Mouse (Mus musculus) CD4-positive, CD25-positive, alpha-beta regulatory T cell, adult 2 months (primary cell): ENCODE measurements around the gene Coro2b.

Source experiments
- DNase-seq: peaks from one replicate; pipeline ENCODE4 v3.0.0-alpha.2; 2012; ENCODE audit warnings: low read depth, low spot score

Gene Coro2b

GRCm38 (mm10) chr9:62438085-62438754 lies 98.6 kb downstream of the Coro2b start:
- no peak for DNase-seq

GRCm38 (mm10) chr9:62437446-62437845 lies 99.4 kb downstream of the Coro2b start:
- DNase-seq = no peak

GRCm38 (mm10) chr9:62435613-62436318 lies 101.1 kb downstream of the Coro2b start:
- no peak for DNase-seq

GRCm38 (mm10) chr9:62432261-62433060 lies 104.4 kb downstream of the Coro2b start:
- DNase-seq = no peak

GRCm38 (mm10) chr9:62430741-62431140 lies 106.1 kb downstream of the Coro2b start:
- DNase-seq = no peak

- peak; percentile 80 for DNase-seq
Measured at GRCm38 (mm10) chr9:62427010-62427409, 109.8 kb downstream of the Coro2b start.

GRCm38 (mm10) chr9:62426531-62426930 lies 110.3 kb downstream of the Coro2b start:
- DNase-seq = no peak

GRCm38 (mm10) chr9:62426021-62426420 lies 110.8 kb downstream of the Coro2b start:
- DNase-seq = no peak

- peak; percentile 68 for DNase-seq
Measured at GRCm38 (mm10) chr9:62425265-62425664, 111.6 kb downstream of the Coro2b start.

- no peak for DNase-seq
Measured at GRCm38 (mm10) chr9:62423871-62424270, 113.0 kb downstream of the Coro2b start.

- DNase-seq = no peak
Measured at GRCm38 (mm10) chr9:62422926-62423325, 113.9 kb downstream of the Coro2b start.

GRCm38 (mm10) chr9:62421911-62422310 lies 114.9 kb downstream of the Coro2b start:
- no peak for DNase-seq

GRCm38 (mm10) chr9:62421027-62421426 lies 115.8 kb downstream of the Coro2b start:
- DNase-seq = peak; percentile 87

GRCm38 (mm10) chr9:62420261-62420917 lies 116.5 kb downstream of the Coro2b start:
- DNase-seq = no peak

- DNase-seq = peak; percentile 51
Measured at GRCm38 (mm10) chr9:62418742-62419141, 118.1 kb downstream of the Coro2b start.

GRCm38 (mm10) chr9:62407357-62408146 lies 129.3 kb downstream of the Coro2b start:
- no peak for DNase-seq

GRCm38 (mm10) chr9:62406423-62407013 lies 130.3 kb downstream of the Coro2b start:
- DNase-seq = no peak

GRCm38 (mm10) chr9:62401589-62401988 lies 135.3 kb downstream of the Coro2b start:
- DNase-seq = no peak

- no peak for DNase-seq
Measured at GRCm38 (mm10) chr9:62400531-62401170, 136.2 kb downstream of the Coro2b start.

GRCm38 (mm10) chr9:62394163-62394562 lies 142.7 kb downstream of the Coro2b start:
- DNase-seq = no peak
